Mouse (Mus musculus) cerebellum, adult 11 months (tissue): Measurements from ENCODE around the gene Rbm6.
A peak's percentile ranks its signal among the peaks of the same experiment; 100 is the strongest.

Experiments used
- DNase-seq: peaks from one replicate; pipeline ENCODE4 v3.0.0; 2022

Gene Rbm6

DNA sequence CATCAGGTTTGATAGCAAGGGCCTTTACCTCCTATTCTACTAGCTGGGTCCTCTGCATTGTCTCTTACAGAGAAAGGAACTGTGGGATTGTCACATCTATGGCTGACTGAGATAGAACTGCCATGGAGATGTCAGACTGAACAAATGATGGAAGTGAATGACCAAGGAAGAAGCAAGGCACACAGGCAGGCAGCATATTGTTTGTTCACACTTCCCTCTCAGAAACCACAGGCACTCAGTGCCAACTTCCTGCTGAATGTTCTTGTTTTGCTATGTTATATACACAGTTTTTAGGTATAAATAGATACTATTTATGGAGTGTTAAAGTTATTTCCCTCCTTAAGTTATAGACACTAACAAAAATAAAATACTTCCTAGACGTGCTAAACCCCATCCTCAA lies 125.7 kb downstream of the Rbm6 start:
- DNase-seq, result no peak

DNA sequence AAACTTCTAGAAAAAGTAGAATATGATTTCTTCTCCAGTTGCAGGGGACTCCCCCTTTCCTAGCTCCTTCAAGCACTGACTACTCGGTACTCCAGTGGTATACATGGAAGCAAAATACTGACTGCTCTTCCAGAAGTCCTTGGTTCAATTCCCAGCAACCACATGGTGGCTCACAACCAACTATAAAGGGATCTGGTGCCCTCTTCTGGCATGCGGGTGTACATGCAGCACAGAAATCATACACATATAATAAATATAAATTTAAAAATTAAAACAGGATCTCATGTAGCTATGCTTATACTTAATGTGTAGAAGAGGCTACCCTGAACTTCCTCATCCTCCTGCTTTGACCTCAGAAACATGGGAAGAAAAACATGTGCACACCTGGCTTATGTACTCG lies 126.4 kb downstream of the Rbm6 start:
- DNase-seq, result no peak

DNA sequence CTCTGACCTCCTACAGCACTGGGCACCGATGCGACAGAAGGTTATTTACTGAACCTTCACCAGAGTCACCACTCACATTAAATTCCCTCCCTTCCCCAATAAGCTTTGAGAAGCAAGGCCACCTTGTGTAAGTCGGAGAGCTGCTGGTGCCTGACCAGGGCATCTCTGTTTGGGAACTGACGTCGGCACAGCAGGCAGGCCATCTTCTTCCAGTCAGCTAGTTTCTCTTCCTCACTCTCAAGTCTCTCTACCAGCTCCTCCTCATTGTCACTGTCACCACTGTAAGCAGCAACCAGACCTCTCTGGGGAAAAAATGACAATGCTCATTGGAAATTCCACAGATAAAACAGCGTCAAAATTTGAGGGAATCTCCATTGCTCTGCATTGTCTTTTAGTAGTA lies 129.0 kb downstream of the Rbm6 start:
- no peak for DNase-seq

GRCm38 (mm10) chr9:107738841-107739202 lies 134.2 kb downstream of the Rbm6 start:
- DNase-seq, result no peak

GRCm38 (mm10) chr9:107738020-107738840 lies 134.8 kb downstream of the Rbm6 start:
- peak; percentile 80 for DNase-seq

DNA sequence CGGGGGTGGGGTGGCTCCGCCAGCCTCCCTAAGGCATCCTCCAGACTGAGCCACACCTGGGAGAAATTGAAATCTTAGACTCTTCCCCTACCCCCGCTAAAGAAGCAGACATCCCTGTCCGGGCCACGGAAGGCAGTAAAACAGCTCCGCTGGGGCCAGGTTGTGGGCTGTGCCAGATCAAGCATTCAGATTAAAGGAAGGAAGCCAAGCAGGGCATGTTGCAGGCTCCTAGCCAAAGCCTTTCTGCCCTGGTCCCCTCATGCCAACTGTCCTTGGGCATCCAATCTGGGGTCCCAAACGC lies 136.9 kb downstream of the Rbm6 start:
- no peak for DNase-seq

- no peak for DNase-seq
These were observed 137.5 kb downstream of the Rbm6 start for GRCm38 (mm10) chr9:107735356-107736184.

DNA sequence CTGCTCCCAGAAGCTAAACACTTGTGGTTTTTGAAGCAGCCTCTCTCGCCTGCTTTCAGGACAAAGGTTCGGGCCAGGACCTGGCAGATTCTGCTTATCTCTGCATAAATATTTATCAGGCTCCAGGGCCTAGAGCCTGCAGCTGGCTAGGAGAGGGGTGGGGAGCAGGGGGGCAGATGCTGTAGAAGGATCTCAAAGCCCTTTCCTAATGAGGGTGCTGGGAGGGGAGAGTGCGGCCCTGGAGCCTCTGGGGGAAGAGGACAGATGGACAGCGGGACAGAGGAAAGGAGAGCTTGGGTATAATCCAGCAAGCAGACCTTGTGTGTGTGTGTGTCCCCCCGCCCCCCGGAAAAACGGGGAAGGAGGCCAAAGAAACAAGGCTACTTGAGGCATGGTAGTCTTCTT lies 138.5 kb downstream of the Rbm6 start:
- no peak for DNase-seq

DNA sequence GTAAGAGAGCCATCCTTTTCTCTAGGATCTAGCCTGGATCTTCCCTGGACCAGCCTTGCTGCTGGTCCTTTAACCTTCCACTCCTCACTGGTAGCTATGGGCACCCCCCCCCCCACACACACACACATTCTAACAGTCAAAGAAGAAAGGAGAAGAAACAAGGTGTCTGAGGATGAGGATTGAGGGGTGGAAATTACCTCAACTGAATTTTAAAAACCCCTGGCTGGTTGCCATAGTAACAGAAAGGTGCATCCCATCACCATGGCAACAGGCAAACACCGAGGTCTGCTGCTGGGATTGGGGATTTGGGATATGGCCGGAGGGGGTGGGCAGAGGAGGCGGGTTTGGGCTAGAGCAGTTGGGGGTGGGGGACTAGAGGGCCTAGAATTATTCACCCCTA lies 143.3 kb downstream of the Rbm6 start:
- no peak for DNase-seq

DNA sequence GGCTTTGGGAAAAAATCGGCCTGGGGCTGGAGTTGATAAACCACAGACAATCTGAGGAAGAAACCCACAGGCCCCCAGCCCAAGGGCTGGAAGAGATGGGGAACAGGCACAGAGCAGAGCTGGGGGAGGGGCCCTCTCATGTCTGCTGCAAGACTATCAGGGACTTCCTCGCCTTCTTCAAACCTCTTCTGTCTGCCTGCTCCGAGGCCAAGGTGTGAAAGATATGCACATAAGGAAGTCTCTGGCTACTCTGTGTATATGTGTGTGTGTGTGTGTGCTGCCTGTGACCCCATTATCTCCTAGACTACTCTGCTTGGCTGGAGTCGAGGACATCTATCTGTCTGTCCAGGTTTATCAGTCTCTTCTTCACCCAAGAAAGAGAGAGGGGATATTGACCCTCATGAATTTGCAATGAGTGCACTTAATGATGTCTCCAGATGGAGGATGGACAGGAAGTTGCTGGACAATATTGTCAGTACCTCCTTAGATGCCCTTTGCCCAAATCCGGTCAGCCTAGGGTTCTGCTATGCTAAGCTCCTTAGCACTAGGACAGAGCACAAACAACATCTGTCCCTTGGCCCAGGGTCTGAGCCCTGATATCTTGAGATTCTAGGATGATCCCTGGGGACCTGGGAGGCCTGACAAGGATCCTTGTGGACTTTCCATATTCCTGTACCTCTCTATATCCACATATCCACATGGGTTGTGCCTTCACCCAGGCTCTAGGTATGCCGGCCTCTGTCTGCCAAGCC lies 143.9 kb downstream of the Rbm6 start:
- no peak for DNase-seq

GRCm38 (mm10) chr9:107727041-107727440 lies 146.0 kb downstream of the Rbm6 start:
- no peak for DNase-seq

- no peak for DNase-seq
These were observed 148.2 kb downstream of the Rbm6 start for GRCm38 (mm10) chr9:107724796-107725195.

DNA sequence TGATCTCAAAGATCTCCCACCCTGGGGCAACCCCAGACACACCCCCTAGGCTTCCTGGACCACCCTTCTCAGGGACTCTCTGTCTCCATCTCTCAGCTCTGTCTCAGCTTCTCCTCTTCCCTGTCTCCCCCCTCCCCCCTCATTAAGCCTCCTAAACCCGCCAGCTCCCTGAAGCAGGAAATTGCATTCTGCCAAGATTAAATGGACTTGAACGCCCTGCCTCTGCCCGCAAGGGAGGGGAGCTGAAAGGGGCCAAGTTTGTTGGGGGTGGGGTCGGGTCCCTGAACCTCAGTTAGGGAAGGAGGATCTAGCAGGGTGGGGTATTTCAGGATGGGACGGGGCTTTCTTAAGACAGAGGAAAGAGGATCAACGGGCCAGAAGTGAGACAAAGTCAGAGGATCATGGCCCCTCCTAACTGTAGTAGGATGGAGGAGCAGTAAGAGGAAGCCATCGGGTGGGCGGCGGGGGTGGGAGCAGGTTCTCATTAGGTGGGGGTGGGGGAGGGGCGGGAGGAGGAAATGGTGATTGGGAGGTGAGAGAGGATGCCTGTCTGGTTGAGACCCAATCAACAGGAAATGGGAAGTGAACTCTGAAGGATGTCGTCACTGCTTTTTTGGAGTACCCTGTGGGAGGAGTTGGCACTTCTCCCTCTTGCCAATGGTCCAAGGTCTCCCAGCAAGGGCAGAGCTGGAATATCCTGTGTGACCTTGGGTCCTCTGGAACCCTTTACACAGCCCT lies 149.1 kb downstream of the Rbm6 start:
- DNase-seq, result no peak
